In genomic region chr17:34943128-34943815, GRCm38 (mm10) we compare ENCODE assay signal across 38 mouse cellular contexts. TPM values are rescaled to one million over a fixed set of nuclear protein-coding genes. Genes with fewer than 3 reads are reported as not detected.
DNase-seq lines count a peak whose midpoint lies in the region; ATAC-seq and TF ChIP-seq lines count a peak whose summit lies in the region.
"Had no signal": no experiment of that assay in that cellular context is flagged by ENCODE, and none has a peak within 500 bp of the region (broad histone marks: within the 10 kb centered on the region; RNA-seq: fewer than 3 reads in every experiment).

No protein-coding gene starts in this region.

- no peak for TF ChIP-seq CTCF in gastrocnemius, adult 2 months (IDR thresholded peaks at IDR 0.05)
- TF ChIP-seq CTCF in thymus, adult 2 months (IDR thresholded peaks at IDR 0.05; ENCODE audit: borderline replicate concordance, control insufficient read depth, extremely low read depth, insufficient read depth, low read length, poor library complexity), result no peak

- no peak overlapping the region for H3K27ac ChIP-seq in midbrain, embryonic 11.5 days (ENCODE audit: low read depth, low read length)
- no peak overlapping the region for H3K27ac ChIP-seq in midbrain, embryonic 10.5 days (replicated peaks)
- H3K27ac ChIP-seq in intestine, embryonic 16.5 days (ENCODE audit: low read length), result peak overlapping the region; percentile 88
- H3K27ac ChIP-seq in gastrocnemius, adult 2 months, result no peak overlapping the region
- H3K27ac ChIP-seq in thymus, adult 2 months (ENCODE audit: control insufficient read depth, insufficient read depth, low read length), result no peak overlapping the region
- H3K27ac ChIP-seq: forebrain, embryonic 13.5 days; heart, embryonic 10.5 days; heart, embryonic 15.5 days; neural tube, embryonic 15.5 days had no signal

- no peaks in the 10 kb centered on the region for H3K9me3 ChIP-seq in midbrain, embryonic 11.5 days (ENCODE audit: control insufficient read depth, low read length)
- H3K9me3 ChIP-seq in midbrain, embryonic 10.5 days (replicated peaks), result no peaks in the 10 kb centered on the region
- no peaks in the 10 kb centered on the region for H3K9me3 ChIP-seq in intestine, embryonic 16.5 days (ENCODE audit: control insufficient read depth, low read length)
- H3K9me3 ChIP-seq: forebrain, embryonic 13.5 days; heart, embryonic 10.5 days; heart, embryonic 15.5 days; megakaryocyte, embryonic 14.5 days; neural tube, embryonic 15.5 days had no signal

- DNase-seq in kidney, adult 8-10 months, result peak; percentile 63 to 66
- no peak for DNase-seq in kidney, postnatal 4 days
- DNase-seq in midbrain, embryonic 11.5 days (ENCODE audit: low spot score, missing footprints), result peak; percentile 35
- no peak for DNase-seq in midbrain, embryonic 10.5 days (ENCODE audit: low spot score)
- DNase-seq in gastrocnemius, adult 2 months, result no peak
- DNase-seq in thymus, adult 2 months, result no peak
- DNase-seq: adrenal gland, adult 2 months; adrenal gland, postnatal 36 days; cerebellum, adult 2 months; cerebellum, postnatal 14 days; gastrocnemius, postnatal 25 days; heart, adult 11 months; layer of hippocampus, adult 9-11 months; liver, postnatal 0 days; lung, postnatal 4 days; midbrain, embryonic 14.5 days; right cerebral cortex, postnatal 25 days; spleen, adult 18-20 months; thymus, adult 18-20 months; thymus, postnatal 36 days had no signal

- intact Hi-C loops in gastrocnemius, adult 2 months (cut with DNase I), result no loop called here

- TF ChIP-seq POLR2A in thymus, adult 2 months (IDR thresholded peaks at IDR 0.05; ENCODE audit: control insufficient read depth, extremely low read depth, insufficient read depth, low read length, poor library complexity), result no peak

- no peak for ATAC-seq in midbrain, embryonic 11.5 days (ENCODE audit: low FRiP score)
- ATAC-seq in intestine, embryonic 16.5 days, result peak; percentile 66
- ATAC-seq: activated CD4-positive, CD25-positive, alpha-beta regulatory T cell, adult 4 months; forebrain, embryonic 13.5 days; hindbrain, embryonic 16.5 days; liver, postnatal 0 days had no signal

- no peak overlapping the region for H3K9ac ChIP-seq in midbrain, embryonic 11.5 days (ENCODE audit: low read length)
- 0 out of 2 replicates have a peak overlapping the region, but pooled peaks have one; percentile 44 for H3K9ac ChIP-seq in intestine, embryonic 16.5 days (ENCODE audit: low read depth, low read length)
- H3K9ac ChIP-seq: forebrain, embryonic 13.5 days; heart, embryonic 15.5 days; liver, postnatal 0 days; neural tube, embryonic 15.5 days had no signal

- no peak overlapping the region for H3K4me2 ChIP-seq in midbrain, embryonic 11.5 days
- 0 out of 2 replicates have a peak overlapping the region, but pooled peaks have one; percentile 7 for H3K4me2 ChIP-seq in intestine, embryonic 16.5 days (ENCODE audit: low read depth, low read length)
- H3K4me2 ChIP-seq: forebrain, embryonic 13.5 days; heart, embryonic 15.5 days; liver, embryonic 11.5 days; neural tube, embryonic 15.5 days had no signal

- H3K4me3 ChIP-seq in midbrain, embryonic 11.5 days (ENCODE audit: low read depth, low read length), result no peak overlapping the region
- H3K4me3 ChIP-seq in midbrain, embryonic 10.5 days, result no peak overlapping the region
- H3K4me3 ChIP-seq in intestine, embryonic 16.5 days (ENCODE audit: low read length), result no peak overlapping the region
- no peak overlapping the region for H3K4me3 ChIP-seq in gastrocnemius, adult 2 months
- no peak overlapping the region for H3K4me3 ChIP-seq in thymus, adult 2 months (ENCODE audit: control insufficient read depth, insufficient read depth, low read length)
- H3K4me3 ChIP-seq: forebrain, embryonic 13.5 days; heart, embryonic 10.5 days; heart, embryonic 15.5 days; megakaryocyte, embryonic 14.5 days; neural tube, embryonic 15.5 days had no signal

- H3K4me1 ChIP-seq in midbrain, embryonic 11.5 days (ENCODE audit: control insufficient read depth, insufficient read depth, low read length), result peaks cover 4% of the 10 kb centered on the region
- peaks cover 8% of the 10 kb centered on the region for H3K4me1 ChIP-seq in midbrain, embryonic 10.5 days
- H3K4me1 ChIP-seq in intestine, embryonic 16.5 days (ENCODE audit: control insufficient read depth, insufficient read depth, low read length), result peaks cover 9% of the 10 kb centered on the region
- H3K4me1 ChIP-seq in thymus, adult 2 months (replicated peaks; ENCODE audit: control insufficient read depth, insufficient read depth, low read length), result no peaks in the 10 kb centered on the region

- H3K27me3 ChIP-seq in midbrain, embryonic 11.5 days (ENCODE audit: control insufficient read depth, insufficient read depth, low read length), result no peaks in the 10 kb centered on the region
- H3K27me3 ChIP-seq in midbrain, embryonic 10.5 days (ENCODE audit: low read depth, poor library complexity, severe bottlenecking), result no peaks in the 10 kb centered on the region
- H3K27me3 ChIP-seq in intestine, embryonic 16.5 days (replicated peaks; ENCODE audit: control insufficient read depth, insufficient read depth, low read length), result no peaks in the 10 kb centered on the region
- no peaks in the 10 kb centered on the region for H3K27me3 ChIP-seq in thymus, adult 2 months (ENCODE audit: control insufficient read depth, insufficient read depth, low read length)
- H3K27me3 ChIP-seq: forebrain, embryonic 13.5 days; heart, embryonic 15.5 days; neural tube, embryonic 15.5 days had no signal

- WGBS in midbrain, embryonic 11.5 days, result 87% methylated on average over 4 of the region's 4 CpGs
- WGBS in midbrain, embryonic 10.5 days, result 90% methylated on average over 4 of the region's 4 CpGs
- 61% methylated on average over 4 of the region's 4 CpGs for WGBS in intestine, embryonic 16.5 days
- over 99% methylated on average over 4 of the region's 4 CpGs for WGBS in thymus, adult 2 months

- H3K36me3 ChIP-seq in midbrain, embryonic 11.5 days (ENCODE audit: control insufficient read depth, insufficient read depth, low read length), result no peaks in the 10 kb centered on the region
- H3K36me3 ChIP-seq in midbrain, embryonic 10.5 days, result no peaks in the 10 kb centered on the region
- H3K36me3 ChIP-seq in intestine, embryonic 16.5 days (ENCODE audit: control insufficient read depth, insufficient read depth, low read length), result no peaks in the 10 kb centered on the region
- no peaks in the 10 kb centered on the region for H3K36me3 ChIP-seq in thymus, adult 2 months (ENCODE audit: control insufficient read depth, insufficient read depth, low read length)
- H3K36me3 ChIP-seq: heart, embryonic 10.5 days; heart, embryonic 15.5 days; neural tube, embryonic 15.5 days had no signal

RNA-seq across cellular contexts. Expression of gene Neu1, which starts 12.2 kb away (rescaled TPM):
- 11.0 and 12.3 TPM in 2 replicates for polyA plus RNA-seq in midbrain, embryonic 11.5 days (2014; fragmentation: Nextera tagmentation; extraction: Ambion mirVana)
- polyA plus RNA-seq in midbrain, embryonic 10.5 days (2016; fragmentation: Nextera tagmentation; extraction: Ambion mirVana), result 16.1 and 19.2 TPM in 2 replicates
- 226 and 301 TPM in 2 replicates for polyA plus RNA-seq in intestine, embryonic 16.5 days (2015; fragmentation: Nextera tagmentation; extraction: Ambion mirVana)
- total RNA-seq in gastrocnemius, adult 2 months (2021), result 10 to 100 TPM; 10.5 to 12.0 TPM
- polyA plus RNA-seq in thymus, adult 2 months (2012; rRNA removed), result 66.9 and 82.3 TPM in 2 replicates

RNA-seq across cellular contexts. Expression of gene Hspa1b, which starts 15.8 kb away (rescaled TPM):
- polyA plus RNA-seq in midbrain, embryonic 11.5 days (2014; fragmentation: Nextera tagmentation; extraction: Ambion mirVana), result 0.08 and 0.26 TPM in 2 replicates
- polyA plus RNA-seq in midbrain, embryonic 10.5 days (2016; fragmentation: Nextera tagmentation; extraction: Ambion mirVana), result 0.19 TPM in 1 of 2 replicates, not detected in the other
- polyA plus RNA-seq in intestine, embryonic 16.5 days (2015; fragmentation: Nextera tagmentation; extraction: Ambion mirVana), result 0.22 and 0.24 TPM in 2 replicates
- 10 to 100 TPM in 1 of 2 experiments, 1 to 10 TPM in 1; 3.9 to 13.0 TPM for total RNA-seq in gastrocnemius, adult 2 months (2021)
- 22.7 and 26.5 TPM in 2 replicates for polyA plus RNA-seq in thymus, adult 2 months (2012; rRNA removed)

RNA-seq across cellular contexts. Expression of gene Gm20481, which starts 26.4 kb away (rescaled TPM):
- not detected in 2 replicates for polyA plus RNA-seq in midbrain, embryonic 11.5 days (2014; fragmentation: Nextera tagmentation; extraction: Ambion mirVana)
- 0.27 TPM in 1 of 2 replicates, not detected in the other for polyA plus RNA-seq in midbrain, embryonic 10.5 days (2016; fragmentation: Nextera tagmentation; extraction: Ambion mirVana)
- polyA plus RNA-seq in intestine, embryonic 16.5 days (2015; fragmentation: Nextera tagmentation; extraction: Ambion mirVana), result not detected in 2 replicates
- total RNA-seq in gastrocnemius, adult 2 months (2021), result not detected
- not detected in 2 replicates for polyA plus RNA-seq in thymus, adult 2 months (2012; rRNA removed)
- total RNA-seq: adrenal gland, postnatal 36 days; gastrocnemius, postnatal 25 days; heart, postnatal 25 days; left cerebral cortex, postnatal 10 days; monocyte, adult 5-6 weeks had no signal
- polyA plus RNA-seq: activated CD4-positive, CD25-positive, alpha-beta regulatory T cell, adult 4 months; brain, embryonic 14.5 days; cerebellum, adult 2 months; cortical plate, adult 2 months; embryonic facial prominence, embryonic 11.5 days; forebrain, embryonic 13.5 days; heart, embryonic 10.5 days; heart, embryonic 15.5 days; hindbrain, embryonic 16.5 days; kidney, embryonic 16.5 days; liver, embryonic 11.5 days; lung, embryonic 16.5 days; neural tube, embryonic 15.5 days had no signal

RNA-seq across cellular contexts. Expression of gene Hspa1a, which starts 28.7 kb away (rescaled TPM):
- polyA plus RNA-seq in midbrain, embryonic 11.5 days (2014; fragmentation: Nextera tagmentation; extraction: Ambion mirVana), result 0.59 and 1.2 TPM in 2 replicates
- 1.3 and 1.6 TPM in 2 replicates for polyA plus RNA-seq in midbrain, embryonic 10.5 days (2016; fragmentation: Nextera tagmentation; extraction: Ambion mirVana)
- 6.3 and 6.6 TPM in 2 replicates for polyA plus RNA-seq in intestine, embryonic 16.5 days (2015; fragmentation: Nextera tagmentation; extraction: Ambion mirVana)
- 10 to 100 TPM in 1 of 2 experiments, 1 to 10 TPM in 1; 6.8 to 14.1 TPM for total RNA-seq in gastrocnemius, adult 2 months (2021)
- 10.0 and 12.2 TPM in 2 replicates for polyA plus RNA-seq in thymus, adult 2 months (2012; rRNA removed)

RNA-seq across cellular contexts. Expression of gene Slc44a4, which starts 29.0 kb away (rescaled TPM):
- polyA plus RNA-seq in midbrain, embryonic 11.5 days (2014; fragmentation: Nextera tagmentation; extraction: Ambion mirVana), result not detected in 2 replicates
- not detected in 2 replicates for polyA plus RNA-seq in midbrain, embryonic 10.5 days (2016; fragmentation: Nextera tagmentation; extraction: Ambion mirVana)
- 108 and 134 TPM in 2 replicates for polyA plus RNA-seq in intestine, embryonic 16.5 days (2015; fragmentation: Nextera tagmentation; extraction: Ambion mirVana)
- not detected for total RNA-seq in gastrocnemius, adult 2 months (2021)
- polyA plus RNA-seq in thymus, adult 2 months (2012; rRNA removed), result 0.33 and 0.59 TPM in 2 replicates
- total RNA-seq: gastrocnemius, postnatal 25 days; heart, postnatal 25 days; monocyte, adult 5-6 weeks had no signal
- polyA plus RNA-seq: activated CD4-positive, CD25-positive, alpha-beta regulatory T cell, adult 4 months; forebrain, embryonic 13.5 days; limb, embryonic 11.5 days; midbrain, embryonic 14.5 days; neural tube, embryonic 15.5 days had no signal

Comparison
In these comparisons a context has a peak if more than half of its experiments do, and no peak if none do; other contexts are left out.
1. DNase-seq: peak in kidney, adult 8-10 months (2 of 2) and midbrain, embryonic 11.5 days (single experiment); none in kidney, postnatal 4 days (0 of 2), midbrain, embryonic 10.5 days (single experiment), gastrocnemius, adult 2 months (single experiment) and thymus, adult 2 months (single experiment).
2. RNA of gene Hspa1b, which starts 15.8 kb away (polyA plus RNA-seq): 22.7 to 26.5 TPM in thymus, adult 2 months; 0.08 to 0.26 TPM in midbrain, embryonic 11.5 days, 0.22 to 0.24 TPM in intestine, embryonic 16.5 days and 0.19 TPM in midbrain, embryonic 10.5 days; every median in the first group is over 10 times any median in the second.